Mouse (Mus musculus): ENCODE data around the gene Chl1.

DNA sequence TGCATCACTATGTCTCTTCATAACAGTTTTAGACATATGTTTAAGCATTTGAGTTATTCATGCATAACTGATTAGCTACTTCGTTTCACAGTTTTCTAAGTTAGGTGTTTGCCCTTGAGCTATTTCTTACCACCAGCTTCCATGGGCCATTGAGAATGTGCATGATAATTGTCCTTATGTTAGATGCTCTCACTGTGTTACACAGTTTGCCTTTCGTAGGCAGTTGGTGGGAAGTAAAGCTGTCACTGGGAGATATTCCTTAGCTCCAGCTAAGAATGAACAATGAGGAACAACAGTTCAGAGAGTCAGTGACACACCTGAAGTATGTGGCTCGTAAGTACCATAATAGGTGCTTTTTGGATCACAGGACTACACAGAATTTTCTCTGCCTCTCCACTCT is 35.9 kb downstream of the Chl1 start:
- TF ChIP-seq CTCF (IDR thresholded peaks at IDR 0.05; ENCODE audit: low read depth, low read length) (no peak), POLR2A (IDR thresholded peaks at IDR 0.05; ENCODE audit: borderline replicate concordance, low read depth, low read length) (no peak)
